Mouse (Mus musculus) forebrain, embryonic 11.5 days (tissue): ENCODE measurements around the gene 4933424G06Rik. TPM values are rescaled to one million over a fixed set of nuclear protein-coding genes. Genes with fewer than 3 reads are reported as not detected.

Source experiments
- ATAC-seq: fragments of 200-750 bp; cut with Nextera tagmentation; replicated peaks from 2 replicates; pipeline ENCODE4 v1.8.0; 2017; ENCODE audit warnings: moderate TSS enrichment; ENCODE audit not compliant: low FRiP score
- DNase-seq: peaks from one replicate; pipeline ENCODE4 v3.0.0-alpha.2; 2017; ENCODE audit warnings: low spot score
- H3K27ac ChIP-seq: fragments of 300-500 bp; sonication (generic); 2 replicates; pipeline ENCODE4 v1.5.1; 2014; ENCODE audit warnings: low read depth, low read length
- H3K27me3 ChIP-seq: fragments of 300-500 bp; sonication (generic); 2 replicates; pipeline ENCODE4 v1.6.1; 2014; ENCODE audit warnings: mild to moderate bottlenecking, low read length, mixed read lengths; ENCODE audit not compliant: control insufficient read depth, insufficient read depth
- H3K36me3 ChIP-seq: fragments of 300-500 bp; sonication (generic); 2 replicates; pipeline ENCODE4 v1.6.1; 2014; ENCODE audit warnings: mild to moderate bottlenecking, low read length, moderate library complexity, mixed read lengths; ENCODE audit not compliant: control insufficient read depth, insufficient read depth
- H3K4me1 ChIP-seq: fragments of 300-500 bp; sonication (generic); replicated peaks from 2 replicates; pipeline ENCODE4 v1.6.1; 2014; ENCODE audit warnings: low read length, mixed read lengths; ENCODE audit not compliant: control insufficient read depth, insufficient read depth
- H3K4me2 ChIP-seq: fragments of 300-500 bp; sonication (generic); 2 replicates; pipeline ENCODE4 v1.6.1; 2014; ENCODE audit warnings: low read depth, mild to moderate bottlenecking, low read length, moderate library complexity, mixed read lengths; ENCODE audit not compliant: severe bottlenecking
- H3K4me3 ChIP-seq: fragments of 300-500 bp; sonication (generic); 2 replicates; pipeline ENCODE4 v1.5.1; 2014; ENCODE audit warnings: low read depth, low read length
- H3K9ac ChIP-seq: fragments of 300-500 bp; sonication (generic); 2 replicates; pipeline ENCODE4 v1.6.1; 2014; ENCODE audit warnings: low read length
- H3K9me3 ChIP-seq: fragments of 300-500 bp; sonication (generic); 2 replicates; pipeline ENCODE4 v1.6.1; 2016; ENCODE audit warnings: low read length, mixed read lengths; ENCODE audit not compliant: control insufficient read depth
- WGBS: fragments of 180-500 bp; shearing (Covaris S2); extraction: QIAGEN DNeasy Blood & Tissue Kit; methylation state at CpG from one replicate; pipeline ENCODE4 v1.1.7; 2014; 5-methylcytosine and 5-hydroxymethylcytosine counted together
- polyA plus RNA-seq: library from polyadenylated mRNA; unstranded; fragments of >200 nt; fragmentation: Nextera tagmentation; extraction: Ambion mirVana; gene quantifications from 2 replicates; pipeline ENCODE4 v1.2.1, GENCODE M21; 2014

4933424G06Rik gene
- polyA plus RNA-seq, 1 experiment from 2014 or later: 0.17 TPM

DNA sequence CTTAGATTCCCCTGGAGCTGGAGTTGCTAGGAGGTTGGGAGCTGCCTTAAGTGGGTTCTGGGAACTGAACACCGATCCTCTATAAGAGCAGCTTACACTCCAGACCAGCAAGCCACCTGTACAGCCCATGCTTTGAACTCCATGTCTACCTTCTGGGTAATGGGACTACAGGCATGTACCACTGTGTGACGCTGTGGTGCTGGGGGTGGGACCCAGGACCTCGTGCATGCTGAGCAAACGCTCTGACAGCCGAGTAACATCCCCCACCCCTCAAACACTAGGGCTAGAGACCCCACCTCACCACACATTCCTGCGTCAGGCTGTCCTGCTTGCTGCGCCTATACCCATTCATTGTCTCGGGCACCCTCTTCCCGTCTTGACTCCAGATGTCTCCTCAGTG lies 48.6 kb downstream of the 4933424G06Rik start:
- Histone ChIP-seq H3K27me3 (no peaks in the 10 kb centered on the region), H3K36me3 (no peaks in the 10 kb centered on the region), H3K9ac (no peak overlapping the region), H3K4me3 (no peak overlapping the region), H3K4me2 (no peak overlapping the region), H3K27ac (no peak overlapping the region), H3K4me1 (no peaks in the 10 kb centered on the region), H3K9me3 (no peaks in the 10 kb centered on the region)
- no peak for DNase-seq
- ATAC-seq: no peak
- 83% methylated on average over 9 of the region's 9 CpGs for WGBS

DNA sequence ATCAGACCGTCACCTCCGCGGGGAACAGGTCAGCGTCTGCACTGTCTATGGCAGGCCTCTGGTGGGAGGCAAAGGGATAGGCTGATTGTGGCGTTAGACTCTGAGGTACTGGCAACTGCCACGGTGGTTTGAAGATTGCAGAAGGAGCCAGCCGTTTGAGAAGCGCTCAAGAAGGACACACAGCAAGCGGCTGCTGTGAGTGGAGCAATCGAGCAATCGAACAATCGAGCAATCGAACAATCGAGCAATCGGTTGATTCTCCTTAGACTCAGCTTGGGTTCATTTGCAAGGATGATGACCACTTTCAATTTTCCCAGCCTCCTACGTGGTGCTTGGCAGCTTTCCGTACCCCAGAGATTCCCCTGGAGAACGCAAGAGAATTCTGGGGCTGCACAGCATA lies 49.1 kb downstream of the 4933424G06Rik start:
- WGBS: 88% methylated on average over 18 of the region's 18 CpGs
- Histone ChIP-seq H3K4me2 (no peak overlapping the region), H3K27me3 (no peaks in the 10 kb centered on the region), H3K4me1 (no peaks in the 10 kb centered on the region), H3K9ac (no peak overlapping the region), H3K27ac (no peak overlapping the region), H3K4me3 (no peak overlapping the region), H3K9me3 (no peaks in the 10 kb centered on the region), H3K36me3 (no peaks in the 10 kb centered on the region)
- no peak for DNase-seq
- no peak for ATAC-seq

DNA sequence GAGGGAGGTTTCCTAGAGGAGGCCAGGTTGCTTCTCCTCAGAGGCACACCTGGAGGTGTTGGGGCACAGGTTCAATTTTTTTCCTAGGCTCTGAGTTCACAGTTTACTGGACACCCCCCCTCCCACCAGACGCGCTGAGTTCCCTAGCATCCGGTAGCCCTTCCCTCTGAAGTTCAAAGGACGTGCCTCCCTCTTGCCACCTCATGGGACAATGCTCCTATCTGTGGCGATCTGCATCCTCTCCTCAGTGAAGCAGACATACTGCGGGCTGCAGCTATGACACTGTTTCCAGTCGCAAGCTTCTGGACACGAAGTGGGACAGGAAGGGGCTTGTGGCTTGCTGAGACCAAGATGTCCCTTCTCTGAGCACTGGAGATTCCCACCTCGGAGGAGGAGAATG lies 50.5 kb downstream of the 4933424G06Rik start:
- Histone ChIP-seq H3K4me2 (no peak overlapping the region), H3K27ac (no peak overlapping the region), H3K4me3 (no peak overlapping the region), H3K9me3 (no peaks in the 10 kb centered on the region), H3K4me1 (no peaks in the 10 kb centered on the region), H3K27me3 (no peaks in the 10 kb centered on the region), H3K36me3 (no peaks in the 10 kb centered on the region), H3K9ac (no peak overlapping the region)
- ATAC-seq (no peak), DNase-seq (no peak)
- WGBS: 86% methylated on average over 9 of the region's 9 CpGs

DNA sequence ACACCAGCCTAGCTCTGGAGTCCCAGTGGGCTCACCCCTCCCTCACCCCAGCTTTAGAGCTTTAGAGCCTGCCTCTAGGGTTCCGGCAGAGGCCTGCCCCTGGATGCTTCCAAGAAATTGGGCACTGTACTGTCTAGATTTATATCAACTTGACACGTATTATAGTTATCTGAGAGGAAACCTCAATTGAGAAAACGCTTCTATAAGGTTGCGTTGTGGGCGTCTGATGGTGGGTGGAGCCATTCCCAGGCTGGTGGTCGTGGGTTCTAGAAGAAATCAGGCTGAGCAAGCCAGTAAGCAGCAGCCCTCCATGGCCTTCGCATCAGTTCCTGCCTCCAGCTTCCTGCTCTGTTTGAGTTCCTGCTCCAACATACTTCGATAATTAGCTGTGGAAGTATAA lies 51.1 kb downstream of the 4933424G06Rik start:
- WGBS: 88% methylated on average over 8 of the region's 8 CpGs
- no peak overlapping the region for H3K4me3 ChIP-seq
- H3K27ac ChIP-seq: no peak overlapping the region
- no peak overlapping the region for H3K4me2 ChIP-seq
- H3K9ac ChIP-seq: no peak overlapping the region
- no peaks in the 10 kb centered on the region for H3K9me3 ChIP-seq
- H3K4me1 ChIP-seq: no peaks in the 10 kb centered on the region
- ATAC-seq (no peak), DNase-seq (no peak)
- no peaks in the 10 kb centered on the region for H3K27me3 ChIP-seq
- H3K36me3 ChIP-seq: no peaks in the 10 kb centered on the region

DNA sequence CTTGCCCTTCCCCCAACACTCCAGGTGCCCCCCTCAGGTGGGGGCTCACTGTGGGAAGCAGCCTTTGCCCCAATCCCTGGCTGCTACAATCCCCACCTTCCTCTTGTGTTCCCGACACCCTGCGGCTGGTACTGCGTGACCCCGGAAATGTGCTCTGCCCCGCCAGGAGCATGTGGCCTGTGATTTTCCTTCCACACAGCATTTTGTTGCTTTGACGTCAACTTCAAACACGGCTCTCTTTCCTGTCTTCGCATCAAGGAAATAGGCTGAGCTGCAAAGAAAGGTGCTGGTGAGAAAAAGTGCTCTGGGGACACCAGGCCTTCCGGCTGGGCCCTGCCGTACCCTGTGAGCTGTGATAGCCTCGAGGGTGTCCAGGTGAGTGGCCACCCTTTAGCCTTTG lies 51.6 kb downstream of the 4933424G06Rik start, which contains the start of gene Zap70:
Gene Zap70 (plus strand): TSS at position 231 of the 400 bp plus-strand sequence.
- H3K27me3 ChIP-seq: no peaks in the 10 kb centered on the region
- no peak for DNase-seq
- no peak for ATAC-seq
- no peaks in the 10 kb centered on the region for H3K9me3 ChIP-seq
- no peak within 1 kb of the TSS for H3K9ac ChIP-seq
- WGBS: 89% methylated on average over 11 of the region's 11 CpGs
- no peak within 1 kb of the TSS for H3K27ac ChIP-seq
- no peaks in the 10 kb centered on the region for H3K4me1 ChIP-seq
- no peak within 1 kb of the TSS for H3K4me3 ChIP-seq
- no peaks in the 10 kb centered on the region for H3K36me3 ChIP-seq
- H3K4me2 ChIP-seq: no peak within 1 kb of the TSS

DNA sequence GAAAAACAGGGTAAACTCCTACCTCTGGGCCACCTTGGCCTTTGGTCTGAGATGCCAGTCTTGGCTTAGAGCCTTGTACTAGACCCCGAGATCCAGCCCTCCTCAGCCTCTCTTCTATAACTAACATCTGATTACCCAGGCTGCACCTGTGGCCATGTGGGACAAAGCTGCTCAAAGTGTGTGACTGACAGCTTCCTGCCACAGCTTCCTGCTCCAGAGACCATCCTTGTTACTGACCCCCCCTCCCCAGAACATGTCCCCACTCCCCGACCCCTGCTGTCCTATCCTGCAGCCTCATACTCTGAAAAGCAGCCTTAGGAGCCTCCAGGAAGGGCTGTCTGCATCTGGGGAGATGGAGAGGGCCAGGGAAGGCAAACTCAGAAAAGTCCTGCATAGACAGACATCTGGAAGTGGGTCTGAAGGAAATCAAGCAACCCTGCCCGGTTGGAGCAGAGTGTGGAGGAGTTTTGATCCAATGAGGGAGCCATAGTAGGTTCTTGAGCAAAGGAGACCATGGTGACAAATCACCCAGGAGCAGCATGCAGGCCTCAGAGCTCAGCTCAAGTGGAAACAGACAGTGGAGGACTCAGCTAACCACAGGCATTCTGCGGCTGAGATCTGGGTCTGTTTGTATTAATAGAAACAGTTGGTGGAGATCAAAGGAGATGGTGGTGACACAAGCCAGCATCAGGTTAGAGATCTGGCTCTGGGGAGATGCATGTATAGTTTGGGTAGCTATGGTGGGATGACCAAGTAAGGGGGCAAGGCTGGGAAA lies 56.7 kb downstream of the 4933424G06Rik start:
- ATAC-seq (no peak), DNase-seq (no peak)
- Histone ChIP-seq H3K27me3 (no peaks in the 10 kb centered on the region; the same call in none of the 2 replicates), H3K36me3 (no peaks in the 10 kb centered on the region), H3K4me3 (no peak overlapping the region), H3K4me2 (no peak overlapping the region), H3K9me3 (no peaks in the 10 kb centered on the region), H3K27ac (no peak overlapping the region), H3K4me1 (no peaks in the 10 kb centered on the region), H3K9ac (no peak overlapping the region)
- 77% methylated on average over 4 of the region's 4 CpGs for WGBS

DNA sequence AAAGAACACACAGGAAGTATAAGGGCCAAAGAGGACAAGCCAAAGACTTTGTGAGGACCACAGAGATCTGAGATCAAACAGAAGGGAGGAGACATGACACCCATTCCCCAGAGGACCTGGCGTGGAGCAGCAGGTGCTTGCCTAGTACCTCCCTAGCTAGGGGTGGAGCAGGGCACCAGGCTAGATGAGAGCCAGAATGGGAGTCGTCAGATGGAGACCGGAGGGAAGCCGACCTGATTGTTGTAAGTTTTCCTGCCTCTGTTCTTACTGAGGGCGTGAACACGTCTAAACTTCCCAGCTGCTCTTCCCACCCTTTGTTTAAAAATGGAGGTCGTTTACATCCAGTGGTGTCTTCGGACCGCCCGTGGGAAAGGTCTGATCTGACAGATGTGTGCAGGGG lies 57.4 kb downstream of the 4933424G06Rik start:
- Histone ChIP-seq H3K27me3 (no peaks in the 10 kb centered on the region; the same call in none of the 2 replicates), H3K9me3 (no peaks in the 10 kb centered on the region), H3K9ac (no peak overlapping the region), H3K27ac (no peak overlapping the region), H3K36me3 (no peaks in the 10 kb centered on the region), H3K4me2 (no peak overlapping the region), H3K4me1 (no peaks in the 10 kb centered on the region), H3K4me3 (no peak overlapping the region)
- DNase-seq: no peak
- no peak for ATAC-seq
- 55% methylated on average over 10 of the region's 10 CpGs for WGBS

DNA sequence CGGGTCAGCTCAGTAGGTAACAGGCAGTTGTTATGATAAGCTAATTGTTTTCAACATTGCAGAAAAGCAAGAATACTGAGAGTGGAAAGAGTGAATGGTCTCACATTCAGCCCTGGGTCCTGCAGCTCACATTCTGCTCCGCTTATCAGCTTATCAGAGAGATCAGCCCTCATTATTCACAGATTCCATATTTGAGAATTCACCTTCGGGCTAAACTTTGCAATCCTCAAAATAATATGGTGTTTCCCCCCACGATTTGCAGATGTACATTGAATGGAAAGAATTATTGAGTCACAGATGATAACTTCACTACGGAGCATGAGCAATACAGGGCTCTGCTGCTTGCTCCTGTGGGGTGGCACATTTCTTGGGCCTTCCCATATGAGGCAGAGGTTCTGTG lies 58.8 kb downstream of the 4933424G06Rik start:
- Histone ChIP-seq H3K27me3 (no peaks in the 10 kb centered on the region; the same call in none of the 2 replicates), H3K27ac (no peak overlapping the region), H3K36me3 (no peaks in the 10 kb centered on the region), H3K4me3 (no peak overlapping the region), H3K4me2 (no peak overlapping the region), H3K9ac (no peak overlapping the region), H3K4me1 (no peaks in the 10 kb centered on the region), H3K9me3 (no peaks in the 10 kb centered on the region)
- WGBS: 81% methylated on average over 5 of the region's 5 CpGs
- no peak for DNase-seq
- ATAC-seq: no peak

DNA sequence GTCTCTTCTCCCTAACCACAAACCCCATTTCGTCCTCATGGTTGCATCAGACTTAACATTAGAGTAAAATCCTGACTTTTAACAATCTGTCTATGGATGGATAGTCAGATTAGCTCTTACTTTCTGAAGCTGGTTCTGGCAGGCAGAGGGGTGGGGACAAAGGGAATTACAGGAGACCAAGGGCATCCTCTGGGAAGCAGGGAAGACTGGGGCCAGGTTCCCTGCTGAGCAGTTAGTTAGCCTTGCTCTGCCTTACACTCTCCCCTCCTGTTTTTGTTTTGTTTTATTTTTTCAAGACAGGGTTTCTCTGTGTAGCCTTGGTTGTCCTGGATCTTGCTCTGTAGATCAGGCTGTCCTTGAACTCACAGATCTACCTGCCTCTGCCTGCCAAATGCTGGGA lies 60.0 kb downstream of the 4933424G06Rik start:
- 88% methylated on average over 1 of the region's 1 CpGs for WGBS
- H3K9me3 ChIP-seq: no peaks in the 10 kb centered on the region
- ATAC-seq (no peak), DNase-seq (no peak)
- H3K9ac ChIP-seq: no peak overlapping the region
- H3K4me1 ChIP-seq: no peaks in the 10 kb centered on the region
- H3K27me3 ChIP-seq: no peaks in the 10 kb centered on the region; the same call in none of the 2 replicates
- no peak overlapping the region for H3K4me2 ChIP-seq
- H3K4me3 ChIP-seq: no peak overlapping the region
- no peak overlapping the region for H3K27ac ChIP-seq
- H3K36me3 ChIP-seq: no peaks in the 10 kb centered on the region
